In genomic region chr3:135200409-135201303, GRCm38 (mm10) we compare ENCODE assay signal across 23 mouse cellular contexts. TPM values are rescaled to one million over a fixed set of nuclear protein-coding genes. Genes with fewer than 3 reads are reported as not detected.
A peak's percentile ranks its signal among the peaks of the same experiment; 100 is the strongest.
DNase-seq lines count a peak whose midpoint lies in the region; ATAC-seq and TF ChIP-seq lines count a peak whose summit lies in the region.
"Had no signal": no experiment of that assay in that cellular context is flagged by ENCODE, and none has a peak within 500 bp of the region (broad histone marks: within the 10 kb centered on the region; RNA-seq: fewer than 3 reads in every experiment).

No protein-coding gene starts in this region.

- no peaks in the 10 kb centered on the region for H3K9me3 ChIP-seq in CH12.LX (replicated peaks; ENCODE audit: low read length)
- H3K9me3 ChIP-seq in intestine, embryonic 15.5 days = no peaks in the 10 kb centered on the region
- H3K9me3 ChIP-seq: embryonic facial prominence, embryonic 12.5 days; forebrain, embryonic 13.5 days; hindbrain, embryonic 13.5 days; limb, embryonic 13.5 days; liver, embryonic 12.5 days; midbrain, embryonic 10.5 days had no signal

- H3K27me3 ChIP-seq in CH12.LX (replicated peaks) = no peaks in the 10 kb centered on the region
- no peaks in the 10 kb centered on the region for H3K27me3 ChIP-seq in intestine, embryonic 15.5 days (replicated peaks)
- H3K27me3 ChIP-seq: embryonic facial prominence, embryonic 12.5 days; forebrain, embryonic 13.5 days; hindbrain, embryonic 13.5 days; limb, embryonic 13.5 days; liver, embryonic 12.5 days had no signal

- dilution Hi-C loops in CH12.LX (cut with MboI; ENCODE audit: extremely low pct_ligation_motif_present, extremely low pct_unique_long_range_greater_than_20kb, low sequenced_read_pairs) = no loop called here

- H3K79me2 ChIP-seq in CH12.LX (replicated peaks; ENCODE audit: control insufficient read depth, extremely low read depth, insufficient read depth, poor library complexity, severe bottlenecking) = no peaks in the 10 kb centered on the region

- H3K27ac ChIP-seq in CH12.LX (ENCODE audit: insufficient read depth, low read depth) = no peak overlapping the region
- no peak overlapping the region for H3K27ac ChIP-seq in intestine, embryonic 15.5 days
- H3K27ac ChIP-seq in left cerebral cortex, adult 2 months = no peak overlapping the region
- H3K27ac ChIP-seq: embryonic facial prominence, embryonic 12.5 days; forebrain, embryonic 13.5 days; hindbrain, embryonic 13.5 days; limb, embryonic 13.5 days; liver, embryonic 12.5 days; midbrain, embryonic 10.5 days had no signal

- peak; percentile 76 for ATAC-seq in common myeloid progenitor, adult 5-6 weeks (replicated peaks; ENCODE audit: low read depth, poor library complexity, severe bottlenecking)
- ATAC-seq in megakaryocyte, adult 5-6 weeks (ENCODE audit: poor library complexity, severe bottlenecking) = peak; percentile 69
- ATAC-seq in neutrophil, adult 5-6 weeks (ENCODE audit: extremely low read depth, insufficient number of reproducible peaks, low FRiP score, poor library complexity, severe bottlenecking) = peak; percentile 41; the same call in 1 of the 2 replicates
- ATAC-seq in intestine, embryonic 15.5 days = no peak
- ATAC-seq: forebrain, embryonic 13.5 days; liver, embryonic 12.5 days had no signal

- peak overlapping the region in 1 of 3 experiments; percentile 42 for H3K4me3 ChIP-seq in CH12.LX (replicated peaks in 1 of 3; ENCODE audit: low read depth in 2 of 3, low read length in 2 of 3, poor library complexity in 1 of 3)
- no peak overlapping the region for H3K4me3 ChIP-seq in intestine, embryonic 15.5 days (replicated peaks)
- no peak overlapping the region for H3K4me3 ChIP-seq in left cerebral cortex, adult 2 months
- H3K4me3 ChIP-seq: embryonic facial prominence, embryonic 12.5 days; forebrain, embryonic 13.5 days; hindbrain, embryonic 13.5 days; limb, embryonic 13.5 days; liver, embryonic 12.5 days; midbrain, embryonic 10.5 days had no signal

- TF ChIP-seq POLR2A in CH12.LX (IDR thresholded peaks at IDR 0.05; ENCODE audit: low read depth, low read length) = no peak

- no peak for TF ChIP-seq EP300 in CH12.LX (IDR thresholded peaks at IDR 0.05; ENCODE audit: low read length)

- peaks cover 0 to 2% of the 10 kb centered on the region in 2 experiments; a peak in 1 of 4 replicates for H3K4me1 ChIP-seq in CH12.LX (ENCODE audit: control insufficient read depth in 1 of 2, insufficient read depth in 2 of 2)
- no peaks in the 10 kb centered on the region for H3K4me1 ChIP-seq in intestine, embryonic 15.5 days (replicated peaks)
- H3K4me1 ChIP-seq: embryonic facial prominence, embryonic 12.5 days; forebrain, embryonic 13.5 days; hindbrain, embryonic 13.5 days; limb, embryonic 13.5 days; liver, embryonic 12.5 days; midbrain, embryonic 10.5 days had no signal

- no peak for DNase-seq in CH12.LX (ENCODE audit: extremely low read depth)
- no peak for DNase-seq in thymus, postnatal 10 days (ENCODE audit: low spot score in 2 of 2)
- no peak for DNase-seq in left cerebral cortex, adult 2 months (ENCODE audit: extremely low spot score in 1 of 2, low spot score in 2 of 2)
- DNase-seq: adrenal gland, postnatal 36 days; cerebellum, adult 9-11 months; gastrocnemius, postnatal 10 days; heart, adult 18-20 months; kidney, adult 9 months; kidney, postnatal 14 days; lung, adult 2 months; lung, postnatal 14 days; retina, postnatal 1 day; right cerebral cortex, postnatal 25 days had no signal

- TF ChIP-seq RAD21 in CH12.LX (IDR thresholded peaks at IDR 0.05; ENCODE audit: low read depth, low read length) = no peak

- TF ChIP-seq CTCF in CH12.LX (conservative IDR thresholded peaks at IDR 0.05 in 1 of 2, IDR thresholded peaks at IDR 0.05 in 1 of 2; ENCODE audit: low read depth in 2 of 2, low read length in 2 of 2) = no peak
- TF ChIP-seq CTCF in left cerebral cortex, adult 2 months (IDR thresholded peaks at IDR 0.05) = no peak

- H3K4me2 ChIP-seq in CH12.LX (ENCODE audit: insufficient read depth, low read depth, poor library complexity, severe bottlenecking) = peak overlapping the region; percentile 76
- H3K4me2 ChIP-seq in intestine, embryonic 15.5 days (replicated peaks) = no peak overlapping the region
- H3K4me2 ChIP-seq: embryonic facial prominence, embryonic 12.5 days; forebrain, embryonic 13.5 days; hindbrain, embryonic 13.5 days; limb, embryonic 13.5 days; liver, embryonic 12.5 days had no signal

- intact Hi-C loops in left cerebral cortex, adult 2 months (cut with DNase I) = no loop called here

- 0 out of 2 replicates have a peak overlapping the region, but pooled peaks have one; percentile 6 for H3K9ac ChIP-seq in CH12.LX (ENCODE audit: insufficient read depth, low read depth)
- no peak overlapping the region for H3K9ac ChIP-seq in intestine, embryonic 15.5 days
- H3K9ac ChIP-seq: embryonic facial prominence, embryonic 12.5 days; forebrain, embryonic 13.5 days; hindbrain, embryonic 13.5 days; limb, embryonic 13.5 days; liver, embryonic 12.5 days had no signal

- WGBS in intestine, embryonic 15.5 days = 84% methylated on average over 17 of the region's 17 CpGs

- in situ Hi-C loops in CH12.LX (cut with MboI; ENCODE audit: low pct_ligation_motif_present, low pct_unique_long_range_greater_than_20kb, low sequenced_read_pairs) = loop anchor here (10.0 kb wide), 1 partner anchor 196 kb away; no protein-coding TSS in a partner anchor

- no peaks in the 10 kb centered on the region for H3K36me3 ChIP-seq in CH12.LX (replicated peaks in 1 of 2; ENCODE audit: control insufficient read depth in 1 of 2, insufficient read depth in 1 of 2, low read length in 1 of 2)
- no peaks in the 10 kb centered on the region for H3K36me3 ChIP-seq in intestine, embryonic 15.5 days
- H3K36me3 ChIP-seq: embryonic facial prominence, embryonic 12.5 days; hindbrain, embryonic 13.5 days; limb, embryonic 13.5 days; liver, embryonic 12.5 days; midbrain, embryonic 10.5 days had no signal

TF ChIP-seq in CH12.LX, 34 proteins besides CTCF, POLR2A, EP300 and RAD21:
- TF ChIP-seq POLR2AphosphoS2 (IDR thresholded peaks at IDR 0.05; ENCODE audit: low read depth, low read length) = no peak
- TF ChIP-seq E2F4 (IDR thresholded peaks at IDR 0.05; ENCODE audit: insufficient replicate concordance, low read depth, low read length) = no peak
- TF ChIP-seq CHD2 (IDR thresholded peaks at IDR 0.05; ENCODE audit: low read length) = no peak

RNA-seq across cellular contexts. Expression of gene Cenpe, which starts 11.7 kb away (rescaled TPM):
- 47.0 and 55.1 TPM in 2 replicates for total RNA-seq in CH12.LX (2012; rRNA removed)
- total RNA-seq in CH12.LX (2014; rRNA removed) = 73.2 and 73.8 TPM in 2 replicates
- polyA plus RNA-seq in CH12.LX (2012; ENCODE audit: insufficient read length, low read depth) = 81.1 and 84.0 TPM in 2 replicates
- 103 TPM in 2 replicates for total RNA-seq in common myeloid progenitor, adult 5-6 weeks (2017)
- 45.5 and 53.2 TPM in 2 replicates for total RNA-seq in megakaryocyte, adult 5-6 weeks (2015)
- total RNA-seq in megakaryocyte, adult 5-6 weeks (2017) = 82.3 and 85.2 TPM in 2 replicates
- total RNA-seq in neutrophil, adult 5-6 weeks (2017) = 1.0 and 1.6 TPM in 2 replicates
- 20.3 and 23.5 TPM in 2 replicates for polyA plus RNA-seq in intestine, embryonic 15.5 days (2015; fragmentation: Nextera tagmentation; extraction: Ambion mirVana)
- total RNA-seq in left cerebral cortex, adult 2 months (2021) = 1 to 10 TPM in 1 of 2 experiments, under 1 TPM in 1; 0.91 to 1.4 TPM

Comparison
In these comparisons a context has a peak if more than half of its experiments do, and no peak if none do; other contexts are left out.
1. RNA of gene Cenpe, which starts 11.7 kb away (total RNA-seq): 103 TPM in common myeloid progenitor, adult 5-6 weeks, 45.5 to 85.2 TPM in megakaryocyte, adult 5-6 weeks and 47.0 to 73.8 TPM in CH12.LX; 0.91 to 1.4 TPM in left cerebral cortex, adult 2 months and 1.0 to 1.6 TPM in neutrophil, adult 5-6 weeks; every median in the first group is over 10 times any median in the second.